ENCODE assay signal across 13 mouse cellular contexts in the genomic region with DNA sequence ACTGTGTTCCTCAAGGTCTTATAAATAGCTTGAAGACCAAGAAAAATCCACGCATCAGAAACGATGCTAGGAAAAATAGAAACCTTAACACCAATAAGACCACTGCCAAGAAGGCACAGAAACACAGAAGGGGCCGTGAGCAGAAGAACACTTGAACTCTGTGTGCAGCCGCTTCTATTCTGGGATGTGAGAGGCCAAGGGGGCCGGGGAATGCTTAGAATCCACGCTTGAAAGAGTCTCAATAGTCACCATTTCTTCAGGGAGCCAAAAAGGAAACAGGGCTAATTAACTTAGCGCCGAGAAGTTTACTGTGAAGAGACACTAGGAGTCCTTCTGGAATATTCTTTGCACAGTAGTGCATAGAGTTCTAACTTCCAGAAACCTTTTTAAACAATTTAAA.
DNase-seq lines count a peak whose midpoint lies in the region; ATAC-seq and TF ChIP-seq lines count a peak whose summit lies in the region.
"Had no signal": no experiment of that assay in that cellular context is flagged by ENCODE, and none has a peak within 500 bp of the region (broad histone marks: within the 10 kb centered on the region; RNA-seq: fewer than 3 reads in every experiment).

No protein-coding gene starts in this region.

- no peak overlapping the region for H3K9ac ChIP-seq in kidney, postnatal 0 days (ENCODE audit: low read depth, low read length)
- no peak overlapping the region for H3K9ac ChIP-seq in kidney, embryonic 15.5 days
- no peak overlapping the region for H3K9ac ChIP-seq in liver, embryonic 11.5 days (ENCODE audit: low read depth, low read length)
- H3K9ac ChIP-seq: limb, embryonic 12.5 days; lung, embryonic 15.5 days had no signal

- TF ChIP-seq CTCF in kidney, postnatal 0 days (IDR thresholded peaks at IDR 0.05; ENCODE audit: low read depth) = no peak

- ATAC-seq in frontal cortex, adult (ENCODE audit: low TSS enrichment) = peak; percentile 41; the same call in 1 of the 2 replicates
- no peak for ATAC-seq in kidney, postnatal 0 days (replicated peaks; ENCODE audit: low FRiP score, low read depth)
- ATAC-seq in kidney, embryonic 15.5 days (replicated peaks; ENCODE audit: low FRiP score) = no peak
- no peak for ATAC-seq in liver, embryonic 11.5 days (replicated peaks; ENCODE audit: low FRiP score)
- ATAC-seq in erythroid progenitor cell, adult 5-6 weeks (replicated peaks; ENCODE audit: low FRiP score, poor library complexity, severe bottlenecking) = no peak
- ATAC-seq: midbrain, embryonic 16.5 days had no signal

- no peaks in the 10 kb centered on the region for H3K36me3 ChIP-seq in kidney, postnatal 0 days (ENCODE audit: insufficient read depth, low read length)
- H3K36me3 ChIP-seq in kidney, embryonic 15.5 days = no peaks in the 10 kb centered on the region
- no peaks in the 10 kb centered on the region for H3K36me3 ChIP-seq in liver, embryonic 11.5 days (ENCODE audit: control insufficient read depth, insufficient read depth, low read length)
- H3K36me3 ChIP-seq: limb, embryonic 12.5 days; lung, embryonic 15.5 days had no signal

- H3K4me3 ChIP-seq in kidney, postnatal 0 days (replicated peaks; ENCODE audit: low read depth, low read length) = no peak overlapping the region
- H3K4me3 ChIP-seq in kidney, embryonic 15.5 days (replicated peaks) = no peak overlapping the region
- no peak overlapping the region for H3K4me3 ChIP-seq in liver, embryonic 11.5 days (ENCODE audit: low read depth, low read length)
- H3K4me3 ChIP-seq: limb, embryonic 12.5 days; lung, embryonic 15.5 days had no signal

- DNase-seq in frontal cortex, postnatal 10 days (ENCODE audit: low spot score in 2 of 2) = no peak
- DNase-seq in kidney, postnatal 0 days (ENCODE audit: low spot score) = peak; percentile 49
- peak; percentile 45 to 58 for DNase-seq in right cerebral cortex, postnatal 10 days (ENCODE audit: low spot score in 2 of 2)
- DNase-seq in right cerebral cortex, postnatal 4 days = no peak
- DNase-seq in liver, embryonic 11.5 days (ENCODE audit: low spot score) = no peak
- DNase-seq: B cell, adult 2 months; cerebellum, adult 11 months had no signal

- no peak overlapping the region for H3K4me2 ChIP-seq in kidney, postnatal 0 days (ENCODE audit: low read length)
- H3K4me2 ChIP-seq in kidney, embryonic 15.5 days = no peak overlapping the region
- H3K4me2 ChIP-seq in liver, embryonic 11.5 days = no peak overlapping the region
- H3K4me2 ChIP-seq: limb, embryonic 12.5 days; lung, embryonic 15.5 days had no signal

- WGBS in kidney, postnatal 0 days = 23% methylated on average over 8 of the region's 8 CpGs
- 29% methylated on average over 8 of the region's 8 CpGs for WGBS in kidney, embryonic 15.5 days
- 68% methylated on average over 8 of the region's 8 CpGs for WGBS in liver, embryonic 11.5 days

- H3K4me1 ChIP-seq in kidney, postnatal 0 days (replicated peaks; ENCODE audit: insufficient read depth, low read length) = peaks cover 6% of the 10 kb centered on the region; the same call in 1 of the 2 replicates
- peaks cover 4% of the 10 kb centered on the region; the same call in 1 of the 2 replicates for H3K4me1 ChIP-seq in kidney, embryonic 15.5 days
- no peaks in the 10 kb centered on the region for H3K4me1 ChIP-seq in liver, embryonic 11.5 days (replicated peaks; ENCODE audit: control insufficient read depth, insufficient read depth, low read length)
- H3K4me1 ChIP-seq: limb, embryonic 12.5 days; lung, embryonic 15.5 days had no signal

- H3K27me3 ChIP-seq in kidney, postnatal 0 days (ENCODE audit: insufficient read depth, low read length) = no peaks in the 10 kb centered on the region
- no peaks in the 10 kb centered on the region for H3K27me3 ChIP-seq in kidney, embryonic 15.5 days
- 0 out of 2 replicates have a peak, but pooled peaks cover 2% of the 10 kb centered on the region for H3K27me3 ChIP-seq in liver, embryonic 11.5 days (replicated peaks; ENCODE audit: control insufficient read depth, insufficient read depth, low read length)
- H3K27me3 ChIP-seq: limb, embryonic 12.5 days; lung, embryonic 15.5 days had no signal

- H3K9me3 ChIP-seq in kidney, postnatal 0 days (replicated peaks; ENCODE audit: low read length) = no peaks in the 10 kb centered on the region
- no peaks in the 10 kb centered on the region for H3K9me3 ChIP-seq in kidney, embryonic 15.5 days (replicated peaks)
- no peaks in the 10 kb centered on the region for H3K9me3 ChIP-seq in liver, embryonic 11.5 days (ENCODE audit: control insufficient read depth, low read length)
- H3K9me3 ChIP-seq: lung, embryonic 15.5 days had no signal

- no peak overlapping the region for H3K27ac ChIP-seq in kidney, postnatal 0 days
- H3K27ac ChIP-seq in kidney, embryonic 15.5 days = no peak overlapping the region
- no peak overlapping the region for H3K27ac ChIP-seq in liver, embryonic 11.5 days (ENCODE audit: low read depth, low read length)
- H3K27ac ChIP-seq: limb, embryonic 12.5 days; lung, embryonic 15.5 days had no signal

Comparison
In these comparisons a context has a peak if more than half of its experiments do, and no peak if none do; other contexts are left out.
1. DNase-seq: peak in kidney, postnatal 0 days (single experiment) and right cerebral cortex, postnatal 10 days (2 of 2); none in frontal cortex, postnatal 10 days (0 of 2), right cerebral cortex, postnatal 4 days (single experiment) and liver, embryonic 11.5 days (single experiment).